Mouse (Mus musculus) kidney, embryonic 14.5 days (tissue): ENCODE results near the gene Parg. TPM values are rescaled to one million over a fixed set of nuclear protein-coding genes. Genes with fewer than 3 reads are reported as not detected.

ENCODE experiments used
- ATAC-seq: fragments of 200-750 bp; cut with Nextera tagmentation; 2 replicates; pipeline ENCODE4 v1.8.0; 2017; ENCODE audit warnings: moderate number of reproducible peaks, mild to moderate bottlenecking, moderate TSS enrichment, moderate library complexity; ENCODE audit not compliant: low FRiP score, low TSS enrichment
- H3K27ac ChIP-seq: fragments of 300-500 bp; sonication (generic); 2 replicates; pipeline ENCODE4 v1.5.1; 2014; ENCODE audit warnings: low read depth, mild to moderate bottlenecking, low read length, moderate library complexity, mixed read lengths
- H3K27me3 ChIP-seq: fragments of 300-500 bp; sonication (generic); 2 replicates; pipeline ENCODE4 v1.6.1; 2014; ENCODE audit warnings: mild to moderate bottlenecking, low read length; ENCODE audit not compliant: control insufficient read depth, insufficient read depth
- H3K36me3 ChIP-seq: fragments of 300-500 bp; sonication (generic); 2 replicates; pipeline ENCODE4 v1.6.1; 2014; ENCODE audit warnings: low read length, mixed read lengths; ENCODE audit not compliant: control insufficient read depth, insufficient read depth
- H3K4me1 ChIP-seq: fragments of 300-500 bp; sonication (generic); 2 replicates; pipeline ENCODE4 v1.6.1; 2014; ENCODE audit warnings: low read length, mixed read lengths; ENCODE audit not compliant: control insufficient read depth, insufficient read depth
- H3K4me2 ChIP-seq: fragments of 300-500 bp; sonication (generic); replicated peaks from 2 replicates; pipeline ENCODE4 v1.6.1; 2014; ENCODE audit warnings: low read depth, mild to moderate bottlenecking, low read length
- H3K4me3 ChIP-seq: fragments of 300-500 bp; sonication (generic); 2 replicates; pipeline ENCODE4 v1.5.1; 2014; ENCODE audit warnings: mild to moderate bottlenecking, low read length
- H3K9ac ChIP-seq: fragments of 300-500 bp; sonication (generic); 2 replicates; pipeline ENCODE4 v1.6.1; 2014; ENCODE audit warnings: low read depth, mild to moderate bottlenecking, low read length, moderate library complexity
- H3K9me3 ChIP-seq: fragments of 300-500 bp; sonication (generic); 2 replicates; pipeline ENCODE4 v1.6.1; 2016; ENCODE audit warnings: low read length; ENCODE audit not compliant: control insufficient read depth
- WGBS: fragments of 180-500 bp; shearing (Covaris S2); extraction: QIAGEN DNeasy Blood & Tissue Kit; methylation state at CpG from one replicate; pipeline ENCODE4 v1.1.7; 2014; 5-methylcytosine and 5-hydroxymethylcytosine counted together
- polyA plus RNA-seq: library from polyadenylated mRNA; unstranded; fragments of >200 nt; fragmentation: Nextera tagmentation; extraction: Ambion mirVana; gene quantifications from 2 replicates; pipeline ENCODE4 v1.2.1, GENCODE M21; 2014

Gene Parg
- polyA plus RNA-seq, 1 experiment from 2014 or later = 57.5 TPM

- Histone ChIP-seq H3K27ac (no peak overlapping the region), H3K27me3 (no peaks in the 10 kb centered on the region), H3K9me3 (no peaks in the 10 kb centered on the region), H3K36me3 (peaks cover 19% of the 10 kb centered on the region), H3K4me2 (no peak overlapping the region), H3K4me3 (no peak overlapping the region), H3K9ac (no peak overlapping the region), H3K4me1 (no peaks in the 10 kb centered on the region)
- no peak for ATAC-seq
- 79% methylated on average over 2 of the region's 2 CpGs for WGBS
These were observed 67.2 kb downstream of the Parg start for GRCm38 (mm10) chr14:32268999-32269398.

GRCm38 (mm10) chr14:32269589-32269988 is 67.8 kb downstream of the Parg start:
- ATAC-seq = no peak
- H3K4me2 ChIP-seq = no peak overlapping the region
- WGBS = 94% methylated on average over 4 of the region's 4 CpGs
- peaks cover 20% of the 10 kb centered on the region for H3K36me3 ChIP-seq
- no peak overlapping the region for H3K9ac ChIP-seq
- no peaks in the 10 kb centered on the region for H3K9me3 ChIP-seq
- H3K27ac ChIP-seq = no peak overlapping the region
- no peaks in the 10 kb centered on the region for H3K4me1 ChIP-seq
- H3K4me3 ChIP-seq = no peak overlapping the region
- H3K27me3 ChIP-seq = no peaks in the 10 kb centered on the region

- Histone ChIP-seq H3K27ac (no peak overlapping the region), H3K9ac (no peak overlapping the region), H3K27me3 (no peaks in the 10 kb centered on the region), H3K9me3 (no peaks in the 10 kb centered on the region), H3K4me1 (no peaks in the 10 kb centered on the region), H3K4me2 (no peak overlapping the region), H3K4me3 (no peak overlapping the region), H3K36me3 (peaks cover 6% of the 10 kb centered on the region; the same call in 1 of the 2 replicates)
- whole genome bisulfite sequencing = 83% methylated on average over 12 of the region's 12 CpGs
- ATAC-seq = no peak
These were observed 99.9 kb downstream of the Parg start for GRCm38 (mm10) chr14:32301622-32302021.

- H3K27me3 ChIP-seq = no peaks in the 10 kb centered on the region
- no peak overlapping the region for H3K4me2 ChIP-seq
- no peak overlapping the region for H3K4me3 ChIP-seq
- no peaks in the 10 kb centered on the region for H3K9me3 ChIP-seq
- WGBS = 78% methylated on average over 7 of the region's 7 CpGs
- no peaks in the 10 kb centered on the region for H3K4me1 ChIP-seq
- H3K9ac ChIP-seq = no peak overlapping the region
- no peak overlapping the region for H3K27ac ChIP-seq
- H3K36me3 ChIP-seq = peaks cover 6% of the 10 kb centered on the region; the same call in 1 of the 2 replicates
- no peak for ATAC-seq
These were observed 100.7 kb downstream of the Parg start for GRCm38 (mm10) chr14:32302423-32302822.

- no peaks in the 10 kb centered on the region for H3K27me3 ChIP-seq
- WGBS = 74% methylated on average over 8 of the region's 8 CpGs
- no peaks in the 10 kb centered on the region for H3K9me3 ChIP-seq
- no peaks in the 10 kb centered on the region for H3K4me1 ChIP-seq
- no peak overlapping the region for H3K9ac ChIP-seq
- H3K36me3 ChIP-seq = no peaks in the 10 kb centered on the region
- H3K4me2 ChIP-seq = no peak overlapping the region
- H3K27ac ChIP-seq = no peak overlapping the region
- no peak overlapping the region for H3K4me3 ChIP-seq
- no peak for ATAC-seq
These were observed 103.2 kb downstream of the Parg start for GRCm38 (mm10) chr14:32304921-32305320.

- WGBS = 49% methylated on average over 8 of the region's 8 CpGs
- Histone ChIP-seq H3K4me2 (no peak overlapping the region), H3K9me3 (no peaks in the 10 kb centered on the region), H3K36me3 (no peaks in the 10 kb centered on the region), H3K9ac (no peak overlapping the region), H3K27ac (no peak overlapping the region), H3K4me3 (no peak overlapping the region), H3K27me3 (no peaks in the 10 kb centered on the region), H3K4me1 (no peaks in the 10 kb centered on the region)
- ATAC-seq = peak; percentile 24; the same call in 1 of the 2 replicates
These were observed 108.1 kb downstream of the Parg start for GRCm38 (mm10) chr14:32309876-32310275.

- H3K27me3 ChIP-seq = no peaks in the 10 kb centered on the region
- H3K9me3 ChIP-seq = no peaks in the 10 kb centered on the region
- no peak overlapping the region for H3K27ac ChIP-seq
- H3K4me3 ChIP-seq = no peak overlapping the region
- WGBS = 99% methylated on average over 2 of the region's 2 CpGs
- H3K4me1 ChIP-seq = no peaks in the 10 kb centered on the region
- no peak overlapping the region for H3K4me2 ChIP-seq
- no peak overlapping the region for H3K9ac ChIP-seq
- H3K36me3 ChIP-seq = no peaks in the 10 kb centered on the region
- ATAC-seq = no peak
These were observed 109.8 kb downstream of the Parg start for GRCm38 (mm10) chr14:32311381-32312035.

- ATAC-seq = no peak
- no peaks in the 10 kb centered on the region for H3K9me3 ChIP-seq
- H3K27me3 ChIP-seq = no peaks in the 10 kb centered on the region
- no peaks in the 10 kb centered on the region for H3K36me3 ChIP-seq
- WGBS = 12% methylated on average over 4 of the region's 4 CpGs
- no peaks in the 10 kb centered on the region for H3K4me1 ChIP-seq
- H3K4me3 ChIP-seq = no peak overlapping the region
- no peak overlapping the region for H3K27ac ChIP-seq
- no peak overlapping the region for H3K9ac ChIP-seq
- H3K4me2 ChIP-seq = no peak overlapping the region
These were observed 116.1 kb downstream of the Parg start for GRCm38 (mm10) chr14:32317822-32318221.

GRCm38 (mm10) chr14:32321732-32322685 is 120.3 kb downstream of the Parg start, which contains the start of gene Ogdhl:
TSS of gene Ogdhl (plus strand) at chr14:32322019.
- Histone ChIP-seq H3K9me3 (no peaks in the 10 kb centered on the region), H3K4me2 (peak within 1 kb of the TSS; percentile 76), H3K27me3 (no peaks in the 10 kb centered on the region), H3K36me3 (no peaks in the 10 kb centered on the region), H3K9ac (peak within 1 kb of the TSS; percentile 60), H3K4me3 (peak within 1 kb of the TSS; percentile 67), H3K4me1 (no peaks in the 10 kb centered on the region), H3K27ac (no peak within 1 kb of the TSS)
- 4% methylated on average over 38 of the region's 50 CpGs for WGBS
- peak; percentile 87 for ATAC-seq
